Mouse (Mus musculus): Measurements from ENCODE around the gene Ssc4d. TPM values are rescaled to one million over a fixed set of nuclear protein-coding genes. Genes with fewer than 3 reads are reported as not detected.

Ssc4d gene
- total and polyA plus RNA-seq, 3 experiments, result 1.9 to 2.9 (median 2.0) TPM

GRCm38 (mm10) chr5:135968781-135969180 lies 5.5 kb downstream of the Ssc4d start:
- no peaks in the 10 kb centered on the region for H3K9me3 ChIP-seq (replicated peaks; ENCODE audit: low read length)
- no peak overlapping the region for H3K4me2 ChIP-seq (ENCODE audit: insufficient read depth, low read depth, poor library complexity, severe bottlenecking)
- H3K4me1 ChIP-seq (ENCODE audit: control insufficient read depth in 1 of 2, insufficient read depth in 2 of 2), result peaks cover 4 to 6% of the 10 kb centered on the region in 2 experiments; a peak in 1 of 4 replicates
- DNase-seq (ENCODE audit: extremely low read depth), result peak; percentile 61
- no peaks in the 10 kb centered on the region for H3K36me3 ChIP-seq (replicated peaks in 1 of 2; ENCODE audit: control insufficient read depth in 1 of 2, insufficient read depth in 1 of 2, low read length in 1 of 2)
- no peak overlapping the region for H3K4me3 ChIP-seq (replicated peaks in 1 of 3; ENCODE audit: low read depth in 2 of 3, low read length in 2 of 3, poor library complexity in 1 of 3)
- no peaks in the 10 kb centered on the region for H3K79me2 ChIP-seq (replicated peaks; ENCODE audit: control insufficient read depth, extremely low read depth, insufficient read depth, poor library complexity, severe bottlenecking)
- H3K27me3 ChIP-seq (replicated peaks), result peaks cover 18% of the 10 kb centered on the region
- TF ChIP-seq EP300 (IDR thresholded peaks at IDR 0.05; ENCODE audit: low read length), result no peak
- no peak for TF ChIP-seq TCF12 (IDR thresholded peaks at IDR 0.05; ENCODE audit: low read depth, low read length)
- TF ChIP-seq NELFE (IDR thresholded peaks at IDR 0.05; ENCODE audit: low read depth, low read length), result 0 out of 2 replicates have a peak, but pooled peaks have one; percentile 14
- peak; percentile 53 for TF ChIP-seq RAD21 (IDR thresholded peaks at IDR 0.05; ENCODE audit: low read depth, low read length)
- TF ChIP-seq MYC (IDR thresholded peaks at IDR 0.05; ENCODE audit: low read depth, low read length), result peak; percentile 34; the same call in 1 of the 2 replicates
- TF ChIP-seq SIN3A (IDR thresholded peaks at IDR 0.05; ENCODE audit: low read length), result no peak
- TF ChIP-seq SMC3 (IDR thresholded peaks at IDR 0.05; ENCODE audit: low read depth, low read length), result peak; percentile 60
- no peak for TF ChIP-seq BHLHE40 (IDR thresholded peaks at IDR 0.05; ENCODE audit: low read depth, low read length)
- TF ChIP-seq CTCF (conservative IDR thresholded peaks at IDR 0.05 in 1 of 2, IDR thresholded peaks at IDR 0.05 in 1 of 2; ENCODE audit: low read depth in 2 of 2, low read length in 2 of 2), result peak; percentile 75 to 86
- dilution Hi-C loops (cut with MboI; ENCODE audit: extremely low pct_ligation_motif_present, extremely low pct_unique_long_range_greater_than_20kb, low sequenced_read_pairs), result no loop called here
- no peak overlapping the region for H3K27ac ChIP-seq (ENCODE audit: insufficient read depth, low read depth)
- in situ Hi-C loops (cut with MboI; ENCODE audit: low pct_ligation_motif_present, low pct_unique_long_range_greater_than_20kb, low sequenced_read_pairs), result no loop called here
- no peak overlapping the region for H3K9ac ChIP-seq (ENCODE audit: insufficient read depth, low read depth)

- Histone ChIP-seq H3K36me3 (replicated peaks in 1 of 2; ENCODE audit: control insufficient read depth in 1 of 2, insufficient read depth in 1 of 2, low read length in 1 of 2) (no peaks in the 10 kb centered on the region), H3K27ac (ENCODE audit: insufficient read depth, low read depth) (no peak overlapping the region), H3K4me2 (ENCODE audit: insufficient read depth, low read depth, poor library complexity, severe bottlenecking) (no peak overlapping the region), H3K4me3 (replicated peaks in 1 of 3; ENCODE audit: low read depth in 2 of 3, low read length in 2 of 3, poor library complexity in 1 of 3) (no peak overlapping the region), H3K9me3 (replicated peaks; ENCODE audit: low read length) (no peaks in the 10 kb centered on the region), H3K27me3 (replicated peaks) (peaks cover 19% of the 10 kb centered on the region), H3K79me2 (replicated peaks; ENCODE audit: control insufficient read depth, extremely low read depth, insufficient read depth, poor library complexity, severe bottlenecking) (no peaks in the 10 kb centered on the region), H3K9ac (ENCODE audit: insufficient read depth, low read depth) (no peak overlapping the region), H3K4me1 (ENCODE audit: control insufficient read depth in 1 of 2, insufficient read depth in 2 of 2) (peaks cover 6 to 10% of the 10 kb centered on the region in 2 experiments; a peak in 2 of 4 replicates)
- TF ChIP-seq CHD2 (IDR thresholded peaks at IDR 0.05; ENCODE audit: low read length) (no peak), KAT2A (IDR thresholded peaks at IDR 0.05; ENCODE audit: insufficient replicate concordance, low read length) (no peak), BHLHE40 (IDR thresholded peaks at IDR 0.05; ENCODE audit: low read depth, low read length) (no peak), ZC3H11A (IDR thresholded peaks at IDR 0.05; ENCODE audit: low read depth, low read length) (no peak), SMC3 (IDR thresholded peaks at IDR 0.05; ENCODE audit: low read depth, low read length) (peak; percentile 18), JUN (IDR thresholded peaks at IDR 0.05; ENCODE audit: insufficient read depth, low read depth, low read length) (no peak), JUND (conservative IDR thresholded peaks at IDR 0.05; ENCODE audit: low read depth, low read length) (no peak), CTCF (conservative IDR thresholded peaks at IDR 0.05 in 1 of 2, IDR thresholded peaks at IDR 0.05 in 1 of 2; ENCODE audit: low read depth in 2 of 2, low read length in 2 of 2) (peak; percentile 35 to 56; a peak in 3 of 4 replicates)
- DNase-seq (ENCODE audit: extremely low read depth), result peak; percentile 33
- dilution Hi-C loops (cut with MboI; ENCODE audit: extremely low pct_ligation_motif_present, extremely low pct_unique_long_range_greater_than_20kb, low sequenced_read_pairs), result no loop called here
- in situ Hi-C loops (cut with MboI; ENCODE audit: low pct_ligation_motif_present, low pct_unique_long_range_greater_than_20kb, low sequenced_read_pairs), result no loop called here
Measured at GRCm38 (mm10) chr5:135966866-135967265, 7.5 kb downstream of the Ssc4d start.
